Mouse (Mus musculus): ENCODE measurements around the gene Tspan9.
A peak's percentile ranks its signal among the peaks of the same experiment; 100 is the strongest.

Gene Tspan9

DNA sequence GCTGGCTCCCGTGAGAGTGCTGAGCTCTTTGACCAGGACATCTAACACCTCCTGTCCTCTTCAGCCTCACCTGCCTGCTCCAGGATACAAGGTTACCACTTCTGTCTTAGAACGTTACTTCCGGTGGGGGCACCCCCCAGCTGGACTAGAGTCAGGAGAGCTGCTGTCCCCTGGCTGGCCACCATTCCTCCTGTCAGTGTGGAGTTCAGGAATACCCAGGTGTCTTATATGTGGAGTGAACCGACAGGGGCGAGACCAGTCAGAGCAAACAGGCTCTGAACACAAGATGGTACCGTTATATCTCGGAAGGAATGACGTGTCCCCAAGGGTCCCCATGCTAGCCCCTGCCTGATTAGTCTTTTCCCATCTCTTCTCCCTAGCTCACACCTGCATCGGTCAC is 106.8 kb downstream of the Tspan9 start:
- no peak for DNase-seq (ENCODE audit: low spot score)

DNA sequence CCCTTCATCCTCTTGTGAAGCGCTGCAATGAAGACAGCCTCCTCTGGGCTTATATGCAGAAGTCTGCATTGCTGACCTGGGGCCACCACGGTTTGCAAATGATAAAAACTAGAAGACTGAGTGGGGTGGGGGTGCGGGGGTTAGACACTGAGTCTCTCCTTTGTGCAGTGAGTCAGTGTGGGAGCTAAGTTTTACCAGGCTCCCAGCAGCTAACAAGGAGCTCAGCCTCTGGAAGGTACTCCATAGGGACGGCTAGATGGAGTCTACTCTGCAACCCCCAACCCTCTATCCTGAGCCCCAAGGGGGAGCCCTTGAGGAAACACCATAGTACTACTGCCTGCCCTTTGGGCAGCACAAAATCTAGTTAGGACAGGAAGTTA is 107.5 kb downstream of the Tspan9 start:
- DNase-seq (ENCODE audit: low spot score), result no peak

GRCm38 (mm10) chr6:128035250-128035929 is 108.0 kb downstream of the Tspan9 start:
- DNase-seq (ENCODE audit: low spot score), result peak; percentile 68

- DNase-seq (ENCODE audit: low spot score), result peak; percentile 78
These were observed 108.8 kb downstream of the Tspan9 start for GRCm38 (mm10) chr6:128034317-128035249.

- DNase-seq (ENCODE audit: low spot score), result no peak
These were observed 109.5 kb downstream of the Tspan9 start for GRCm38 (mm10) chr6:128033868-128034250.

GRCm38 (mm10) chr6:128033172-128033867 is 110.1 kb downstream of the Tspan9 start:
- peak; percentile 64 for DNase-seq (ENCODE audit: low spot score)

GRCm38 (mm10) chr6:128032252-128033171 is 110.9 kb downstream of the Tspan9 start:
- DNase-seq (ENCODE audit: low spot score), result peak; percentile 95

- DNase-seq (ENCODE audit: low spot score), result no peak
These were observed 111.8 kb downstream of the Tspan9 start for GRCm38 (mm10) chr6:128031584-128031983.

DNA sequence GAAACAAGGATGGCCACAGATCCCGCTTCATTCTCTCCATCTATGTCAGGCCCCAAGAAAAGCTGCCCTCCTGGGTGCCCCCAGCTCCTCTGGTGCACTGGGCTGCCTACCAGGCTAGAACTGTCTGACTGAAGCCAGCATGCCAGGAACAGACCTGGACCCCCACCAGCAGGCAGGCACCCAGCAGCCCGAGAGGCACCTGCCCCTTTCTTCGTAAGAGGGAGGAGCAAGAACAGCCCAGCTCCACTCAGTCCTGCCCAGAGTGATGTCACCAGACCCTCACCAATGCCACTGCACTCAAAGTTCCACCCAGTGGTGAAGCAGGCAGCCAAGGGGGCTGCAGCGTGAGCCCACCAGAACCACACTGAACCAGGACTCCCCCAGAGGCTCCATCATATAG is 112.3 kb downstream of the Tspan9 start:
- DNase-seq (ENCODE audit: low spot score), result no peak

- DNase-seq (ENCODE audit: low spot score), result no peak
These were observed 112.9 kb downstream of the Tspan9 start for GRCm38 (mm10) chr6:128030475-128030874.

- DNase-seq (ENCODE audit: low spot score), result no peak
These were observed 113.7 kb downstream of the Tspan9 start for GRCm38 (mm10) chr6:128029517-128030348.

GRCm38 (mm10) chr6:128028116-128028940 is 115.1 kb downstream of the Tspan9 start:
- peak; percentile 89 for DNase-seq (ENCODE audit: low spot score)

DNA sequence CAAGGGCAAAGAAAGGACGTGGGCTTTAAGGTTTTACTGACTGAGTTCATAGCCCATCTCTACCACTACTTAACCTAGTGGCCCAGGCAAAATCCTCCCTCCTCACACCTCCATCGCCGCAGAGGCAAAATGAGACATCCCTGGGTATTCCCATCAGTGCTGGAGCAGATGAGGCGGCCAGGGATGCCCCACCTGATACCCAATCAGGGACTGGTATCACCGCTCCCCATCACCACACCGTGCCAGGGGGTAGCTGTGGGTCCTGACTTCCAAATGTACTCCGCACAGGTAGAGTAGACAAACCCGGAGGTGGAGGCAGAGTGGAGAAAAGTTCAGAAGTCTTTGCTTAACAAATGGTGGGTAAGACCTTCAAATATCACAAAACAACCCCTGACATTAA is 117.4 kb downstream of the Tspan9 start:
- no peak for DNase-seq (ENCODE audit: low spot score)

DNA sequence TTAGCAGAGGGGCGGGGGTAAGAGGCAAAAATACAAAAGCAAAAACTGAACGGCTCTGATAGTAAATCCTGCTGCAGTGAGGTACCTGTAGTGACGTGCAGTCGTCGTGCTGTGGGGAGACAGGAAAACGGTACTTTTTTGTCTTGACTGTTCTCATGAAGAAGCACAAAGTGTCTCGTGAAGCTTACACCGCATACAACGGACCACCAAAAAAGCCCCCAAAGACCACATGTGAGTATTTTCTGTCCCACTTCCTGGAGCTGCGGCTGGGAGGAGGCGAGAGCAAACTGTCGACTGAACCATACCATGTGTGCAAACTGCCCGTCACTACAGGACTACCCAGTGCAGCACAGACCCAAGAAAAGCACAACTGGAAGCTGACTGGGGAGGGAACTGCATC is 117.8 kb downstream of the Tspan9 start:
- DNase-seq (ENCODE audit: low spot score), result no peak

- no peak for DNase-seq (ENCODE audit: low spot score)
These were observed 121.2 kb downstream of the Tspan9 start for GRCm38 (mm10) chr6:128022207-128022606.

GRCm38 (mm10) chr6:128021931-128022202 is 121.5 kb downstream of the Tspan9 start:
- DNase-seq (ENCODE audit: low spot score), result no peak

GRCm38 (mm10) chr6:128021106-128021930 is 122.1 kb downstream of the Tspan9 start:
- DNase-seq (ENCODE audit: low spot score), result no peak

DNA sequence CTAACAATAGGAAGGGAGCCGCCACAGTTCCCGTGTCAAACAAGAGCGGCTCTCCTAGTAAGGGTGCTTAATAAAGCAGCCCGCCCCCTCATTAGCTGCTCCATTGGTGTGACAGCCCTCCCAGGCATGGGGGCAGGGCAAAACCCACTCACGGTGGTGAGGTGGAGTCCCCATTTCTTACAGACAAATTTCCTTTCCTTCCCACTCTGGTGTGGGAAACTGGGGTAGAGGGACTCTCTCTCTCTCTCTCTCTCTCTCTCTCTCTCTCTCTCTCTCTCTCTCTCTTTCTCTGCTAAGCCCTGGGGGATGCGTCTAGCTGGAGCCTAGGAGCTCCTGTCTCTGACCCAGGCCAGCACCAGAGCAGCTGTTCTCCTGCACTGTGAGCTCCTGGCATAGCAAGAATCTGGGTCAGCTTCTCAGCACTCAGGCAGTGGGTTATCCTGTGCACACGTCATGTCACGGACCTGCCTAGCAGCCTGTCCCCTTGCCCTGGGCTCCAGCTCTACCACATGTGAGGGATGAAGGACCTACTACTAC is 122.8 kb downstream of the Tspan9 start:
- DNase-seq (ENCODE audit: low spot score), result no peak

- DNase-seq (ENCODE audit: low spot score), result no peak
These were observed 123.3 kb downstream of the Tspan9 start for GRCm38 (mm10) chr6:128020053-128020452.

Measured in testis, postnatal 10 days (tissue).